Mouse (Mus musculus): ENCODE measurements around the gene Gusb. TPM values are rescaled to one million over a fixed set of nuclear protein-coding genes. Genes with fewer than 3 reads are reported as not detected.

Gene Gusb
- 18.9 and 19.3 TPM in 2 replicates for polyA plus RNA-seq (2012; rRNA removed)

- Histone ChIP-seq H3K27ac (ENCODE audit: insufficient read depth, low read length) (no peak within 1 kb of the TSS), H3K4me3 (replicated peaks; ENCODE audit: insufficient read depth, low read depth, low read length) (peak within 1 kb of the TSS; percentile 80), H3K27me3 (ENCODE audit: control insufficient read depth, insufficient read depth, low read length) (no peaks in the 10 kb centered on the region), H3K4me1 (ENCODE audit: control insufficient read depth, insufficient read depth, low read length) (no peaks in the 10 kb centered on the region)
- DNase-seq: peak; percentile 61 to 65
- TF ChIP-seq POLR2A (IDR thresholded peaks at IDR 0.05; ENCODE audit: borderline replicate concordance, insufficient read depth, low read length) (peak; percentile 51; the same call in 1 of the 2 replicates), CTCF (IDR thresholded peaks at IDR 0.05; ENCODE audit: borderline replicate concordance, insufficient read depth, low read depth, low read length) (no peak)
- under 1% methylated on average over 39 of the region's 39 CpGs for WGBS
Measured at GRCm38 (mm10) chr5:130002301-130003146, at the start of gene Gusb. TSS of gene Gusb (minus strand) at chr5:130003049.

DNA sequence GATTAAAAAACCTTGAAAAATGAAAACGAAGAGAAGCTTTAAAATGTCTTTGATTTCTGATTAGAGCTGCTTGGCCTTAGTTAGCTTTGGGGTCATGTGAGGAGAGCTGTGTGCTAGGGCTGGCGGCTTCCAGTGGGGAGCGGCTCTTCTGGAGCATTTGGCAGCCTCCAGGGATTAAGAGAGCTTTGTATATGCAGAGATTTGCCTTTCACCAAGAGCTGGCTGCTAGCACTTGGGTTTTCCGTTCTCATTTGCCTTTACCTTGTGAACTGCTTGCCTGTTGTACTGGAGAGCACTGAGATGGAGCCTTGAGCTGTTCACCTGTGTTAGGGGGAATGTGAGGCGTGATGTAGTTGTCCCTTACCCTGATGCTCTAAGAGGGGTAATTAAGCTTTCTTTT lies 49.7 kb upstream of the Gusb start:
- TF ChIP-seq POLR2A (IDR thresholded peaks at IDR 0.05; ENCODE audit: borderline replicate concordance, insufficient read depth, low read length): no peak
- no peak for TF ChIP-seq CTCF (IDR thresholded peaks at IDR 0.05; ENCODE audit: borderline replicate concordance, insufficient read depth, low read depth, low read length)
- Histone ChIP-seq H3K27me3 (ENCODE audit: control insufficient read depth, insufficient read depth, low read length) (no peaks in the 10 kb centered on the region), H3K4me3 (replicated peaks; ENCODE audit: insufficient read depth, low read depth, low read length) (no peak overlapping the region), H3K4me1 (ENCODE audit: control insufficient read depth, insufficient read depth, low read length) (peaks cover 28% of the 10 kb centered on the region), H3K27ac (ENCODE audit: insufficient read depth, low read length) (no peak overlapping the region)
- DNase-seq: no peak
- WGBS: 55% methylated on average over 5 of the region's 5 CpGs

- no peak for TF ChIP-seq POLR2A (IDR thresholded peaks at IDR 0.05; ENCODE audit: borderline replicate concordance, insufficient read depth, low read length)
- no peak for TF ChIP-seq CTCF (IDR thresholded peaks at IDR 0.05; ENCODE audit: borderline replicate concordance, insufficient read depth, low read depth, low read length)
- WGBS: 60% methylated on average over 15 of the region's 15 CpGs
- no peaks in the 10 kb centered on the region for H3K27me3 ChIP-seq (ENCODE audit: control insufficient read depth, insufficient read depth, low read length)
- peak overlapping the region; percentile 13; the same call in 1 of the 2 replicates for H3K27ac ChIP-seq (ENCODE audit: insufficient read depth, low read length)
- H3K4me3 ChIP-seq (replicated peaks; ENCODE audit: insufficient read depth, low read depth, low read length): no peak overlapping the region
- peak; percentile 31 to 44 for DNase-seq
- peaks cover 28% of the 10 kb centered on the region for H3K4me1 ChIP-seq (ENCODE audit: control insufficient read depth, insufficient read depth, low read length)
Measured at GRCm38 (mm10) chr5:130051073-130051860, 48.4 kb upstream of the Gusb start.

DNA sequence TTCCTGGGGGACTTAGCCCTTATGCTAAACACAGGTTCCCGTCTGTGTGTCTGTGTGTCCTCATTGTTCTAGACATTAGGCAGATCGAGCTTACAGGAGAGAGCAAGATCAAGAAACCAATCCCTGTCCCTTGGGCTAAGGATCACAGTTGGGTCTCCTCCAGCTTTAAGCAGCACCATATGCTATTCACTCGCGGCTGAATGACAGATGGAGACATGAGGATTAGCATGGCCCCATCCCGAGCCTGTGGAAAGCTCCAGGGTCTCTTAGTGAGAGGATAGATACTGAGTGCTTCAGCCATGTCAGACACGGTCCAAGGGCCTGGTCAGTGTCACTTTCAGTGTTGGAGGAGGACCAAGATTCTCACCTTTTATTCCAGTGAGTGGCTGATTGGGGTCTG lies 47.6 kb upstream of the Gusb start:
- TF ChIP-seq POLR2A (IDR thresholded peaks at IDR 0.05; ENCODE audit: borderline replicate concordance, insufficient read depth, low read length) (no peak), CTCF (IDR thresholded peaks at IDR 0.05; ENCODE audit: borderline replicate concordance, insufficient read depth, low read depth, low read length) (no peak)
- no peak overlapping the region for H3K4me3 ChIP-seq (replicated peaks; ENCODE audit: insufficient read depth, low read depth, low read length)
- peak; percentile 83 to 93 for DNase-seq
- H3K27me3 ChIP-seq (ENCODE audit: control insufficient read depth, insufficient read depth, low read length): no peaks in the 10 kb centered on the region
- WGBS: 13% methylated on average over 6 of the region's 6 CpGs
- peak overlapping the region; percentile 13; the same call in 1 of the 2 replicates for H3K27ac ChIP-seq (ENCODE audit: insufficient read depth, low read length)
- H3K4me1 ChIP-seq (ENCODE audit: control insufficient read depth, insufficient read depth, low read length): peaks cover 28% of the 10 kb centered on the region

DNA sequence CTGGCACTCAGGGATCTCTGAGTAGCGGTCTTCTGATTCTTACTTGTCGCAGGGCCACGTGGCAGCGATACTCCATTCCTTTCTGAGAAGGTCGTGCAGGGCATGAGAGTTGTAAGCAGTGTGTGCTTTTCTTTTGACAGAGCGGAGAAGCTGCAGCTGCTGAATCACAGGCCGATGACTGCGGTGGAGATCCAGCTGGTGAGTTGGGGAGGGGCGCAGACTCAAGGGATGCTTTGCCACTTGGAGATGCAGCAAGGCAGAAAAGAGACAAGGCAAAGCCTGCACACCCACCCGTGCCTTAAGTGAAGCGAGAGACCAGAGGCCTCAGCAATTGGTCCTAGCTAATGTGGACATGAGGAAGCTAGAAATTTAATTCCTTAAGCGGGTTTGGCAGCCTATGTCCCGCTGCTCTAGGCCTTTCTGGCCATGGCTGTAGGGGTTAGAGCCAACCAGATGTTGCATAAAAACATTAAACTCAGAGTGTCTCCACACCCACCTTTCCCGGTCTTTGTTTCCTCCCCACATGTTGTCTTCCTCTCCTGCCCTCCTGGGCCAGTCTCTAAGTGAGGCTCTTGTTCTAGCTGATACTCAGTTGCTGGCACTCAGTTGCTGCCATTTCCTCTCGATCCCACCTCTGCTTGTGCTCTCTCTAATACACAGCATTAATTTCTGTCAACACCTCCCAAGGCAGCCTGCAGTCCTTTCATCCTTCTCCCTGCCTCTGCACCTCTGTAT lies 46.1 kb upstream of the Gusb start:
- H3K27ac ChIP-seq (ENCODE audit: insufficient read depth, low read length): no peak overlapping the region
- TF ChIP-seq POLR2A (IDR thresholded peaks at IDR 0.05; ENCODE audit: borderline replicate concordance, insufficient read depth, low read length): no peak
- TF ChIP-seq CTCF (IDR thresholded peaks at IDR 0.05; ENCODE audit: borderline replicate concordance, insufficient read depth, low read depth, low read length): no peak
- no peak for DNase-seq
- H3K4me3 ChIP-seq (replicated peaks; ENCODE audit: insufficient read depth, low read depth, low read length): no peak overlapping the region
- 74% methylated on average over 15 of the region's 15 CpGs for WGBS
- no peaks in the 10 kb centered on the region for H3K27me3 ChIP-seq (ENCODE audit: control insufficient read depth, insufficient read depth, low read length)
- H3K4me1 ChIP-seq (ENCODE audit: control insufficient read depth, insufficient read depth, low read length): peaks cover 38% of the 10 kb centered on the region

DNA sequence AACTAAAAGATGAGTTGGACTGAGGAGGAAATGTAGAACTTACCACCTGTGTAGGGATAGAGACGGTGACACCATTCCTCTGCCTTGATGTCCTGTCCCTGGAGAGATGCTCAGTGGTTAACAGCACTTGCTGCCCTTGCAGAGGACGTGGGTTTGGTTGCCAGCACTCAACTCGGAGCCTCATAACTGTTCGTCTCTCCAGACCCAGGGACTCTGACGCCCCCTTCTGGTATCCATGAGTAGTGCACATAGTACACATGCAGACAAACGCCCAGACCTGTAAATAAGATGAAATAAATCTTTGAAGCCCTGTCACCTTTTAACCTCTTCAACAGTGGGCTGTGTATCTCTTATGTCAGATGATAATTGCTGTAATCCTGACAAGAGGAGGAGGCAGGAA lies 44.2 kb upstream of the Gusb start:
- WGBS: 79% methylated on average over 6 of the region's 6 CpGs

GRCm38 (mm10) chr5:130046589-130046988 lies 43.7 kb upstream of the Gusb start:
- TF ChIP-seq POLR2A (IDR thresholded peaks at IDR 0.05; ENCODE audit: borderline replicate concordance, insufficient read depth, low read length): no peak
- no peak for TF ChIP-seq CTCF (IDR thresholded peaks at IDR 0.05; ENCODE audit: borderline replicate concordance, insufficient read depth, low read depth, low read length)
- DNase-seq: no peak
- Histone ChIP-seq H3K27me3 (ENCODE audit: control insufficient read depth, insufficient read depth, low read length) (no peaks in the 10 kb centered on the region), H3K4me3 (replicated peaks; ENCODE audit: insufficient read depth, low read depth, low read length) (no peak overlapping the region), H3K27ac (ENCODE audit: insufficient read depth, low read length) (no peak overlapping the region), H3K4me1 (ENCODE audit: control insufficient read depth, insufficient read depth, low read length) (peaks cover 29% of the 10 kb centered on the region)
- WGBS: 93% methylated on average over 10 of the region's 10 CpGs

More for the DNA sequence above, 44.2 kb upstream of the Gusb start:
- DNase-seq: no peak
- Histone ChIP-seq H3K27ac (ENCODE audit: insufficient read depth, low read length) (no peak overlapping the region), H3K4me1 (ENCODE audit: control insufficient read depth, insufficient read depth, low read length) (peaks cover 31% of the 10 kb centered on the region), H3K27me3 (ENCODE audit: control insufficient read depth, insufficient read depth, low read length) (no peaks in the 10 kb centered on the region), H3K4me3 (replicated peaks; ENCODE audit: insufficient read depth, low read depth, low read length) (no peak overlapping the region)
- TF ChIP-seq CTCF (IDR thresholded peaks at IDR 0.05; ENCODE audit: borderline replicate concordance, insufficient read depth, low read depth, low read length) (peak; percentile 55; the same call in 1 of the 2 replicates), POLR2A (IDR thresholded peaks at IDR 0.05; ENCODE audit: borderline replicate concordance, insufficient read depth, low read length) (no peak)

Data from cerebellum, adult 2 months (tissue).